Mouse (Mus musculus) thymus, adult 2 months (tissue): ENCODE measurements at regions not wholly inside any gene's neighbourhood (a gene's known extent, or its start where the extent isn't known, plus 50 kb on each side); places are given as distances from the start of the nearest gene placed in this dataset.

ENCODE experiments used
- CTCF ChIP-seq: fragments of 200-500 bp; IDR thresholded peaks from 2 replicates; pipeline ENCODE4 v1.5.1; 2012; ENCODE audit warnings: mild to moderate bottlenecking, control low read depth, low read length, moderate library complexity, borderline replicate concordance; ENCODE audit not compliant: control insufficient read depth, poor library complexity, insufficient read depth; ENCODE audit errors: extremely low read depth
- POLR2A ChIP-seq: fragments of 200-500 bp; IDR thresholded peaks from 2 replicates; pipeline ENCODE4 v1.6.1; 2012; ENCODE audit warnings: mild to moderate bottlenecking, low read length, control low read depth, moderate library complexity; ENCODE audit not compliant: control insufficient read depth, poor library complexity, insufficient read depth; ENCODE audit errors: extremely low read depth

- TF ChIP-seq CTCF: no peak
- TF ChIP-seq POLR2A: no peak
Observed at GRCm38 (mm10) chr2:117502611-117503010, 159.8 kb upstream of the Rasgrp1 start.
